Mouse (Mus musculus) midbrain, embryonic 16.5 days (tissue): ENCODE results near the gene Tex14. TPM values are rescaled to one million over a fixed set of nuclear protein-coding genes. Genes with fewer than 3 reads are reported as not detected.
A peak's percentile ranks its signal among the peaks of the same experiment; 100 is the strongest.

Experiments
- ATAC-seq: fragments of 200-750 bp; cut with Nextera tagmentation; 2 replicates; pipeline ENCODE4 v1.8.0; 2017; ENCODE audit warnings: moderate TSS enrichment
- H3K27ac ChIP-seq: fragments of 300-500 bp; sonication (generic); 2 replicates; pipeline ENCODE4 v1.5.1; 2014; ENCODE audit warnings: mild to moderate bottlenecking, low read length, mixed read lengths
- H3K27me3 ChIP-seq: fragments of 300-500 bp; sonication (generic); 2 replicates; pipeline ENCODE4 v1.6.1; 2014; ENCODE audit warnings: low read depth, low read length, mixed read lengths; ENCODE audit not compliant: control insufficient read depth, insufficient read depth
- H3K36me3 ChIP-seq: fragments of 300-500 bp; sonication (generic); 2 replicates; pipeline ENCODE4 v1.6.1; 2014; ENCODE audit warnings: mild to moderate bottlenecking, low read length, moderate library complexity, mixed read lengths; ENCODE audit not compliant: control insufficient read depth, insufficient read depth
- H3K4me1 ChIP-seq: fragments of 300-500 bp; sonication (generic); 2 replicates; pipeline ENCODE4 v1.6.1; 2014; ENCODE audit warnings: mild to moderate bottlenecking, low read length, mixed read lengths; ENCODE audit not compliant: control insufficient read depth, insufficient read depth
- H3K4me2 ChIP-seq: fragments of 300-500 bp; sonication (generic); 2 replicates; pipeline ENCODE4 v1.6.1; 2014; ENCODE audit warnings: mild to moderate bottlenecking, low read length, mixed read lengths
- H3K4me3 ChIP-seq: fragments of 300-500 bp; sonication (generic); 2 replicates; pipeline ENCODE4 v1.5.1; 2014; ENCODE audit warnings: low read depth, mild to moderate bottlenecking, low read length, moderate library complexity, mixed read lengths
- H3K9ac ChIP-seq: fragments of 300-500 bp; sonication (generic); 2 replicates; pipeline ENCODE4 v1.6.1; 2014; ENCODE audit warnings: low read depth, low read length, mixed read lengths
- H3K9me3 ChIP-seq: fragments of 300-500 bp; sonication (generic); replicated peaks from 2 replicates; pipeline ENCODE4 v1.6.1; 2014; ENCODE audit warnings: mild to moderate bottlenecking, low read length, mixed read lengths; ENCODE audit not compliant: control insufficient read depth, poor library complexity, severe bottlenecking
- WGBS: fragments of 180-500 bp; shearing (Covaris S2); extraction: QIAGEN DNeasy Blood & Tissue Kit; methylation state at CpG from one replicate; pipeline ENCODE4 v1.1.7; 2014; 5-methylcytosine and 5-hydroxymethylcytosine counted together
- polyA plus RNA-seq: library from polyadenylated mRNA; unstranded; fragments of >200 nt; fragmentation: Nextera tagmentation; extraction: Ambion mirVana; gene quantifications from 2 replicates; pipeline ENCODE4 v1.2.1, GENCODE M21; 2015

Gene Tex14
- polyA plus RNA-seq, 1 experiment from 2014 or later, result 0.29 TPM

- 86% methylated on average over 10 of the region's 10 CpGs for WGBS
- Histone ChIP-seq H3K27ac (no peak overlapping the region), H3K4me2 (no peak overlapping the region), H3K27me3 (no peaks in the 10 kb centered on the region), H3K36me3 (no peaks in the 10 kb centered on the region), H3K4me1 (peaks cover 2% of the 10 kb centered on the region; the same call in 1 of the 2 replicates), H3K9me3 (no peaks in the 10 kb centered on the region), H3K4me3 (no peak overlapping the region), H3K9ac (no peak overlapping the region)
- no peak for ATAC-seq
Measured at GRCm38 (mm10) chr11:87584711-87585505, 180.0 kb downstream of the Tex14 start.

DNA sequence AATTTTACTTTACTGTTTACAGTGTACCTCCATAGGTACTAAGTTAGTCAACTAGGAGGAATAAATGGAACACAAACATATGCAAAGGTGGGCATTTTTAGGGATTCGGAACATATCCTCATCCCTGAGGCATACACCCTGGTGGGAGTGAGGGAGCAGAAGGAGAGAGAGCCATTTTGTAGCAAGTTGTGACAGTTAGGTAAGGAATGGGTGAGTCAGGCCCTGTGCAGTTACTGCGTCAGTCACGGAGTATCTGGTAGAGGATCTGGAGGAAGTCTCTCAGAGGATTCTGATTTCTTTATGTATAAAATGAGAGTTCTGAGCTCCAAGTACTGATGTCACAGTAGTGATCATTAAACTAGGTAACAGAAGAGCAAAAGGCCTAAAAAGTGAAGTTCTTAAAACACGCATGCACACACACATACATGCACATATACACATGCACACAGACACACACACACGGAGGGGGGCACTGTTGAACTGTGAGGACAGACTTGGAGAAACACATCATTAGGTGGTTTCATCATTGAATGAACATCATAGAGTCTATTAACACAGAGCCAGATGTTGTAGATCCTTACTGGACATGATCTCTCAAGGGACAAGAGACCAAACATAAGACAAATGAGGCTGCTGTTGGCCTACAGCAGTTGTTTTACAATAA is 182.5 kb downstream of the Tex14 start:
- Histone ChIP-seq H3K4me2 (no peak overlapping the region), H3K9me3 (no peaks in the 10 kb centered on the region), H3K27me3 (no peaks in the 10 kb centered on the region), H3K4me1 (peaks cover 10% of the 10 kb centered on the region), H3K4me3 (no peak overlapping the region), H3K27ac (no peak overlapping the region), H3K9ac (no peak overlapping the region), H3K36me3 (no peaks in the 10 kb centered on the region)
- WGBS, result 94% methylated on average over 5 of the region's 5 CpGs
- ATAC-seq, result no peak

GRCm38 (mm10) chr11:87589605-87590004 is 184.7 kb downstream of the Tex14 start:
- Histone ChIP-seq H3K27me3 (no peaks in the 10 kb centered on the region), H3K27ac (no peak overlapping the region), H3K4me3 (no peak overlapping the region), H3K36me3 (no peaks in the 10 kb centered on the region), H3K4me1 (peaks cover 21% of the 10 kb centered on the region), H3K4me2 (no peak overlapping the region), H3K9me3 (no peaks in the 10 kb centered on the region), H3K9ac (no peak overlapping the region)
- 91% methylated on average over 8 of the region's 8 CpGs for WGBS
- ATAC-seq, result no peak

GRCm38 (mm10) chr11:87590841-87591525 is 186.1 kb downstream of the Tex14 start:
- H3K27ac ChIP-seq, result peak overlapping the region; percentile 89
- H3K4me3 ChIP-seq, result peak overlapping the region; percentile 67
- peak overlapping the region; percentile 87 for H3K4me2 ChIP-seq
- H3K9me3 ChIP-seq, result no peaks in the 10 kb centered on the region
- H3K4me1 ChIP-seq, result peaks cover 29% of the 10 kb centered on the region
- H3K36me3 ChIP-seq, result no peaks in the 10 kb centered on the region
- ATAC-seq, result no peak
- H3K9ac ChIP-seq, result peak overlapping the region; percentile 77
- no peaks in the 10 kb centered on the region for H3K27me3 ChIP-seq
- WGBS, result 1% methylated on average over 25 of the region's 25 CpGs

DNA sequence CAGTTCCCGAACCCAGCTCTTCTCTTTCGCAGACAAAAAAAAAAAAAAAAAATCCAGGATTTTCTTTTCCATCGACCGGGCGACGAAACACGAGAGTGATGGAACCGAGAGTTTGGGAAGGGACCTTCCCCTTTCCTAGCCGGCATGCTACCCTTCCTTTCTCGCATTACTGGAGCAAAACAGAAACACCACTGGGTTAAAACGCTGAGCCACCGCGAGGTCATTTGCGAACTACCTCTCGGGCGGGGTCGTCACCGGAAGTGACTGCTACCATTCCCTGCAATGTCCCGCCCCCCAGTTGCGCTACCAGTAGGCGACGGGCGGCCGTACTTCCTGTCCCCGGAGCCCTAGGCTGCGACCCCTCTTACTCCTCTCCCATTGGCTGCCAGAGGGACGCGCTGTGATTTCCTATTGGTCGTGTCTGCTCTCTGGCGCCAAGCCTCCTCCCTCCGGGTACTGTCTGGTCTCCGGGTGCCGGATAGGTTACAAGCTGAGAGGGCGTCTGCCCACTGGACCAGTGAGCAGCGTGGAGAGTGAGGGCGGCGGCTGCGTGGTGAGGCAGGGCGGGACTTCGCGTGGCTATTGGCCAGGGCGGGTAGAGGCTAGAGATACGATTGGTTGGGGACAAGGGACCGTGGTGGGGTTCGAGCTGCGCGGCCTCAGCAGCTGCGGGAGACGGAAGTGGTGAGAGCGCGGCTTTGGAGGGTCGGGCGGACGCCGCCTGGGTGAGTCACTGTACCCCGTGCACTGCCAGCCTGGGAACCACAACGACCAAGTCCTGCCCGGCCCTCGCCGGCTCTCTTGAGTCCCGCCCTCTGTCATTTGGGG is 186.9 kb downstream of the Tex14 start, which contains the start of gene Mtmr4:
TSS of gene Mtmr4 (plus strand) at position 637 of the 828 bp plus-strand sequence.
- H3K9ac ChIP-seq, result peak within 1 kb of the TSS; percentile 77
- peak within 1 kb of the TSS; percentile 89 for H3K27ac ChIP-seq
- ATAC-seq, result peak; percentile 98
- H3K4me2 ChIP-seq, result peak within 1 kb of the TSS; percentile 87
- H3K4me1 ChIP-seq, result peaks cover 34% of the 10 kb centered on the region
- WGBS, result under 1% methylated on average over 61 of the region's 61 CpGs
- no peaks in the 10 kb centered on the region for H3K27me3 ChIP-seq
- H3K4me3 ChIP-seq, result peak within 1 kb of the TSS; percentile 67
- no peaks in the 10 kb centered on the region for H3K9me3 ChIP-seq
- H3K36me3 ChIP-seq, result no peaks in the 10 kb centered on the region

DNA sequence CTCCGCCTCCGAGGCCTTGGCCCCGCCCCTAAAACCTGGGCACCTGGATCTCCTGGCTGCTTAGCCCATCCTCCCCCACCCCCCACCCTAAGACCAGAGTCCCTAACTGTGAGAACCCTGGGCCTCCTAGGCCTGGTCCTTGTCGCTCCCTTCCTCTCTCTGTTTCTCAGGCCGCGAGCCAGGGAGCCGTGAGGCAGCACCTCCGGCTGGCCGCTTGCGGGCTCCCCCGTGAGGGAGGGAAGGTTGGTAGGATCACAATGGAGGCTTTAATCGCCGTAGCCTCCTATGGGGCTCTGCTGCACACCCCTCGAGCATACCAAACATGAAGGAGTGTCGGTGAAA is 187.5 kb downstream of the Tex14 start:
- Histone ChIP-seq H3K9me3 (no peaks in the 10 kb centered on the region), H3K9ac (peak overlapping the region; percentile 74), H3K27me3 (no peaks in the 10 kb centered on the region), H3K36me3 (0 out of 2 replicates have a peak, but pooled peaks cover under 1% of the 10 kb centered on the region), H3K4me3 (peak overlapping the region; percentile 67), H3K27ac (peak overlapping the region; percentile 88), H3K4me1 (peaks cover 40% of the 10 kb centered on the region), H3K4me2 (peak overlapping the region; percentile 81)
- WGBS, result 0% methylated on average over 15 of the region's 15 CpGs
- no peak; the same call in 1 of the 2 replicates for ATAC-seq

DNA sequence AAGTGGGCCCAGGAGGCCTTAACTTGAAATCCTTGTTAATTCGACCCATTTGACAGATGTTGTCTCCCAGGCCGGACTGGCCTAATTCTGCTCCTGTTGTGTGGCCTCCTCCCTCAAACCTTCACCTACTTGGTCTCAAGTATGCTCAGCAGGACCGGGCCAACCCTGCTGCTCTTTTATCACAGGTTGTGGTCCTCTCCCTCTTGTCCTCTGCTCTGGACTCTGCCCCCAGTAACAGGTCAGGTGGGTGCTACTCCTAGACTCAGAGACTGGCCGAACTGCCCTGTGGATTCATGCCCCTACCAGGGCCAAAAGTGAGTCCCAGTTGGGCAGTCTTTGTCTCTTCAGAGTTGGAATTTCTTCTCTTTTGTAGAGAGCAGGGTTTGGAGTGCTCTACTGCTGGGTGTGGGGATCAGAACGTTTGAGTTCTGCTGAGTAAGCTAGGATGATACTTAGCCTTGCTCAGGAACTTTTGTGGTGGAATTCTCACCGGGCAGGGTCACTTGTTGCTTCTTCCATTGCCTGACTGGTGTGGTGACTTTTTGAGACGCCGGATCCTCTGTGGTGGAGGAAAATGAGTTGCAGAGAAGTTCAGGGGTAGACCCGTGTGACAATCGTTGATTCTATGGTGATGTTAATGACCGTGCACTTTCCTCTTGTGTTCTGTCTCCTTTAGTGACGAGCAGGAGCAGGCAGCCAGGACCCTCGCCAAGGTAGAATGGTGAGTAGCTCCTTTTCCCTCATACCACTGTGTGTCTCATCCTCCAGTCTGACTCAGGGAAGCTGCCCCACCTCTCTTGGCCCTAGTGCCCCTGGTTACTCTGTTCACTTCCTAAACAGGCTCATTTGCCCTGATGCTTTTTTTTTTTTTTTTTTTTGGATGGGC is 188.1 kb downstream of the Tex14 start:
- H3K27me3 ChIP-seq, result no peaks in the 10 kb centered on the region
- H3K4me3 ChIP-seq, result peak overlapping the region; percentile 67
- ATAC-seq, result no peak
- H3K9me3 ChIP-seq, result no peaks in the 10 kb centered on the region
- H3K4me2 ChIP-seq, result peak overlapping the region; percentile 81
- WGBS, result 37% methylated on average over 13 of the region's 13 CpGs
- H3K36me3 ChIP-seq, result peaks cover 5% of the 10 kb centered on the region
- peak overlapping the region; percentile 74 for H3K9ac ChIP-seq
- H3K4me1 ChIP-seq, result peaks cover 41% of the 10 kb centered on the region
- peak overlapping the region; percentile 88 for H3K27ac ChIP-seq
